Mouse (Mus musculus) CH12.LX (cell line): ENCODE data around the gene Ankrd63. TPM values are rescaled to one million over a fixed set of nuclear protein-coding genes. Genes with fewer than 3 reads are reported as not detected.

ENCODE experiments used
- DNase-seq: peaks from one replicate; pipeline ENCODE4 v3.0.0-alpha.2; 2013; ENCODE audit errors: extremely low read depth
- H3K27ac ChIP-seq: 2 replicates; pipeline ENCODE4 v1.5.1; 2012; ENCODE audit warnings: low read depth, mild to moderate bottlenecking, control low read depth, moderate library complexity; ENCODE audit not compliant: insufficient read depth
- H3K27me3 ChIP-seq: replicated peaks from 2 replicates; pipeline ENCODE3; 2012; ENCODE audit warnings: inconsistent platforms
- H3K36me3 ChIP-seq, 2 experiments: replicated peaks in 1 of 2; 2 replicates each; pipeline versions ENCODE3 to v1.6.1; 2012; ENCODE audit warnings: inconsistent platforms in 1 of 2, low read length in 1 of 2, mild to moderate bottlenecking in 1 of 2, mixed read lengths in 1 of 2, moderate library complexity in 1 of 2; ENCODE audit not compliant: control insufficient read depth in 1 of 2, insufficient read depth in 1 of 2
- H3K4me1 ChIP-seq, 2 experiments: 2 replicates each; pipeline ENCODE4 v1.6.1; 2012; ENCODE audit warnings: inconsistent platforms in 1 of 2, moderate library complexity in 1 of 2; ENCODE audit not compliant: insufficient read depth in 2 of 2, control insufficient read depth in 1 of 2
- H3K4me2 ChIP-seq: 2 replicates; pipeline ENCODE4 v1.6.1; 2012; ENCODE audit warnings: low read depth, mild to moderate bottlenecking, control low read depth; ENCODE audit not compliant: poor library complexity, insufficient read depth, severe bottlenecking
- H3K4me3 ChIP-seq, 3 experiments: fragments of 150-350 bp in 1 of 3; sonication (generic) in 1 of 3; replicated peaks in 1 of 3; 2 replicates each; pipeline versions ENCODE3 to v1.5.1; 2011 to 2012; ENCODE audit warnings: low read depth in 2 of 3, low read length in 2 of 3, mild to moderate bottlenecking in 2 of 3, moderate library complexity in 2 of 3, control low read depth in 1 of 3, improper control_type of control experiment in 1 of 3, inconsistent platforms in 1 of 3, mixed read lengths in 1 of 3; ENCODE audit not compliant: poor library complexity in 1 of 3
- H3K79me2 ChIP-seq: replicated peaks from 2 replicates; pipeline ENCODE4 v1.6.1; 2012; ENCODE audit warnings: mild to moderate bottlenecking, moderate library complexity; ENCODE audit not compliant: control insufficient read depth, poor library complexity, insufficient read depth, severe bottlenecking; ENCODE audit errors: extremely low read depth
- H3K9ac ChIP-seq: 2 replicates; pipeline ENCODE4 v1.6.1; 2012; ENCODE audit warnings: low read depth, mild to moderate bottlenecking, control low read depth, moderate library complexity; ENCODE audit not compliant: insufficient read depth
- H3K9me3 ChIP-seq: replicated peaks from 2 replicates; pipeline ENCODE3; 2012; ENCODE audit warnings: low read length, inconsistent platforms, mixed read lengths
- CHD1 ChIP-seq: IDR thresholded peaks from 2 replicates; pipeline ENCODE4 v1.6.1; 2012; ENCODE audit warnings: low read depth, low read length, improper control_type of control experiment, inconsistent platforms
- E2F4 ChIP-seq: IDR thresholded peaks from 2 replicates; pipeline ENCODE4 v1.6.1; 2011; ENCODE audit warnings: low read depth, low read length, improper control_type of control experiment; ENCODE audit not compliant: insufficient replicate concordance
- ELF1 ChIP-seq: IDR thresholded peaks from 2 replicates; pipeline ENCODE4 v1.6.1; 2014; ENCODE audit warnings: low read depth, mild to moderate bottlenecking, inconsistent platforms, low read length, improper control_type of control experiment
- JUND ChIP-seq: conservative IDR thresholded peaks from 2 replicates; pipeline ENCODE4 v1.6.1; 2011; ENCODE audit warnings: low read depth, low read length, improper control_type of control experiment
- MAX ChIP-seq: IDR thresholded peaks from 2 replicates; pipeline ENCODE4 v1.6.1; 2011; ENCODE audit warnings: low read length, improper control_type of control experiment
- MAZ ChIP-seq: IDR thresholded peaks from 2 replicates; pipeline ENCODE4 v1.6.1; 2012; ENCODE audit warnings: low read depth, mild to moderate bottlenecking, inconsistent platforms, low read length, improper control_type of control experiment, moderate library complexity
- NELFE ChIP-seq: IDR thresholded peaks from 2 replicates; pipeline ENCODE4 v1.6.1; 2011; ENCODE audit warnings: low read depth, low read length, improper control_type of control experiment
- SIN3A ChIP-seq: IDR thresholded peaks from 2 replicates; pipeline ENCODE4 v1.6.1; 2012; ENCODE audit warnings: low read length, improper control_type of control experiment, inconsistent platforms
- UBTF ChIP-seq: IDR thresholded peaks from 2 replicates; pipeline ENCODE4 v1.6.1; 2012; ENCODE audit warnings: low read depth, mild to moderate bottlenecking, inconsistent platforms, low read length, improper control_type of control experiment, moderate library complexity
- USF1 ChIP-seq: IDR thresholded peaks from 2 replicates; pipeline ENCODE4 v1.6.1; 2014; ENCODE audit warnings: low read depth, mild to moderate bottlenecking, inconsistent platforms, low read length, improper control_type of control experiment
- ZC3H11A ChIP-seq: IDR thresholded peaks from 2 replicates; pipeline ENCODE4 v1.6.1; 2012; ENCODE audit warnings: low read depth, mild to moderate bottlenecking, inconsistent platforms, low read length, improper control_type of control experiment
- ZKSCAN1 ChIP-seq: IDR thresholded peaks from 2 replicates; pipeline ENCODE4 v1.6.1; 2012; ENCODE audit warnings: low read depth, inconsistent platforms, low read length, improper control_type of control experiment, borderline replicate concordance
- dilution Hi-C: fragments of 300-500 bp; cut with MboI; formaldehyde crosslinking; loops from 2 replicates; pipeline ENCODE4 v1.14.3; 2020; ENCODE audit warnings: low sequenced_read_pairs; ENCODE audit not compliant: extremely low pct_unique_long_range_greater_than_20kb, extremely low pct_ligation_motif_present
- in situ Hi-C: fragments of 300-500 bp; cut with MboI; formaldehyde crosslinking; loops from 3 replicates; pipeline ENCODE4 v1.14.3; 2019; ENCODE audit warnings: low sequenced_read_pairs, low pct_ligation_motif_present, low pct_unique_long_range_greater_than_20kb, mixed read lengths
- polyA plus RNA-seq: library from polyadenylated mRNA; unstranded; fragments of >175 nt; gene quantifications from 2 replicates; pipeline ENCODE4 v1.2.1, GENCODE M21; 2012; ENCODE audit warnings: low read depth; ENCODE audit not compliant: insufficient read length
- total RNA-seq, 2 experiments: library from RNA; depleted of rRNA; stranded (reverse); fragments of 300-350 nt in 1 of 2; fragments of >200 nt in 1 of 2; gene quantifications; 2 replicates each; pipeline ENCODE4 v1.2.3; 2012 to 2014

Gene Ankrd63
- total and polyA plus RNA-seq, 3 experiments = 0.07 TPM; not detected in 2

DNA sequence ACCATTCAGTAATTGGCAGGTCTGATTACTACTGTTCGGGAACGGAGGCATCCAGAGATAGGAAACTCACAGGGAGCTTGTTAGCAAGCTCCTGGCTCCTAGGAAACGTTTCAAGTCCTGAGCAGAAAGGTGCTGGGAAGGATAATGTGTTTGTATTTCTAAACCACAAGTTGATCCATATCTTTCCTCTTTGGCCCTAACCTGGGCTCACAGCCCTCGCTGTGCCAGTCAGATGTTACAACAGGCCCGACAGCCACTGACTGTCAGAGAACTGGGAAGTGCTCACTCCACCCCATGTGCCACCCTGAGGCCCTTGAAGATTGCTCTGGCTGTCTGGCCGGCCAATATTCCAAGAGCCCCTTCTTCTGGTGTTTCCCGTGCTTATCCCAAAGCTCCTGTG lies 29.3 kb downstream of the Ankrd63 start:
- H3K36me3 ChIP-seq = no peaks in the 10 kb centered on the region
- no peak overlapping the region for H3K27ac ChIP-seq
- H3K79me2 ChIP-seq = no peaks in the 10 kb centered on the region
- H3K27me3 ChIP-seq = no peaks in the 10 kb centered on the region
- H3K4me2 ChIP-seq = no peak overlapping the region
- in situ Hi-C loops (no loop called here), dilution Hi-C loops (no loop called here)
- DNase-seq = no peak
- H3K4me3 ChIP-seq = no peak overlapping the region
- peaks cover 0 to 5% of the 10 kb centered on the region in 2 experiments; a peak in 1 of 4 replicates for H3K4me1 ChIP-seq
- peaks cover 3% of the 10 kb centered on the region for H3K9me3 ChIP-seq
- H3K9ac ChIP-seq = no peak overlapping the region
- TF ChIP-seq ZC3H11A (no peak), ELF1 (no peak), NELFE (no peak), UBTF (no peak), CHD1 (no peak), E2F4 (no peak), MAX (no peak)

GRCm38 (mm10) chr2:118673686-118674465 lies 29.9 kb downstream of the Ankrd63 start:
- dilution Hi-C loops (no loop called here), in situ Hi-C loops (no loop called here)
- Histone ChIP-seq H3K9me3 (peaks cover 3% of the 10 kb centered on the region), H3K79me2 (no peaks in the 10 kb centered on the region), H3K4me1 (peaks cover 0 to 5% of the 10 kb centered on the region in 2 experiments; a peak in 1 of 4 replicates), H3K4me3 (no peak overlapping the region), H3K36me3 (no peaks in the 10 kb centered on the region), H3K9ac (no peak overlapping the region), H3K27me3 (no peaks in the 10 kb centered on the region), H3K4me2 (no peak overlapping the region), H3K27ac (no peak overlapping the region)
- TF ChIP-seq UBTF = no peak
- no peak for TF ChIP-seq SIN3A
- no peak for DNase-seq

DNA sequence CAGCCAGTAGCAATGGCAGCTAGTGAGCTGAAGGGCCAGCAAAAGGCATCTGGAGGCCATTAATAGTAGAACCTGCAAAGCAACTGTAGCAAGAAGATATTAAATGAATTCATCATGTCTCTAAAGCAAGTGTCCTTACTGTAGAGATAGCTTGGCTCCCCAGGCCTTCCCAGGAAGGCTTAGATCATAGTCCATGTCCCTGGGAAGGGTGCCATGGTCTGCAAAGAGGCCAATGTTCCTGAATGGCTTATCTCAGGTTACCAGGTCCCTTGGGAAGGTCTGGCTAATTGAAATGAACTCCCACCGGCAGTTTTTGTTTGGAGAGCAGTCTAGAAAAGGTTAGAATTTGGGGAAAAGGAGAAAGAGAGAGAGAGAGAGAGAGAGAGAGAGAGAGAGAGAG lies 32.0 kb downstream of the Ankrd63 start:
- Histone ChIP-seq H3K36me3 (no peaks in the 10 kb centered on the region), H3K27me3 (no peaks in the 10 kb centered on the region), H3K79me2 (no peaks in the 10 kb centered on the region), H3K9me3 (no peaks in the 10 kb centered on the region), H3K9ac (no peak overlapping the region), H3K4me1 (peaks cover 0 to 12% of the 10 kb centered on the region in 2 experiments; a peak in 1 of 4 replicates), H3K27ac (no peak overlapping the region), H3K4me2 (no peak overlapping the region), H3K4me3 (no peak overlapping the region)
- TF ChIP-seq USF1 (no peak), JUND (no peak), MAZ (no peak), ZC3H11A (no peak), ZKSCAN1 (no peak)
- DNase-seq = no peak
- dilution Hi-C loops = no loop called here
- in situ Hi-C loops = no loop called here
